Mouse (Mus musculus) heart, adult 2 months (tissue): Measurements from ENCODE around the gene Arhgef6.

Experiments used
- CTCF ChIP-seq: fragments of 200-600 bp; IDR thresholded peaks from 2 replicates; pipeline ENCODE4 v1.8.1; 2022; ENCODE audit warnings: antibody characterized with exemption, mild to moderate bottlenecking, moderate library complexity
- POLR2A ChIP-seq: fragments of 200-500 bp; IDR thresholded peaks from 2 replicates; pipeline ENCODE4 v1.6.1; 2011; ENCODE audit warnings: mild to moderate bottlenecking, low read depth, low read length, control low read depth; ENCODE audit not compliant: insufficient read depth

- TF ChIP-seq CTCF (no peak), POLR2A (no peak)
These were observed 947 bp downstream of the Arhgef6 start for GRCm38 (mm10) chrX:57337582-57337981.
